Mouse (Mus musculus) limb, embryonic 14.5 days (tissue): ENCODE data around the gene Pik3c2b. TPM values are rescaled to one million over a fixed set of nuclear protein-coding genes. Genes with fewer than 3 reads are reported as not detected.
A peak's percentile ranks its signal among the peaks of the same experiment; 100 is the strongest.

Experiments
- ATAC-seq: fragments of 200-750 bp; cut with Nextera tagmentation; 2 replicates; pipeline ENCODE4 v1.8.0; 2017; ENCODE audit warnings: low read depth, moderate number of reproducible peaks, moderate TSS enrichment; ENCODE audit not compliant: low FRiP score
- DNase-seq: peaks from one replicate; pipeline ENCODE4 v3.0.0-alpha.2; 2015; ENCODE audit warnings: low spot score
- H3K27ac ChIP-seq: fragments of 300-500 bp; sonication (generic); replicated peaks from 2 replicates; pipeline ENCODE4 v1.5.1; 2014; ENCODE audit warnings: low read depth, mild to moderate bottlenecking, low read length, moderate library complexity, mixed read lengths
- H3K27me3 ChIP-seq: fragments of 300-500 bp; sonication (generic); 2 replicates; pipeline ENCODE4 v1.6.1; 2014; ENCODE audit warnings: low read length, mixed read lengths; ENCODE audit not compliant: control insufficient read depth, insufficient read depth
- H3K36me3 ChIP-seq: fragments of 300-500 bp; sonication (generic); 2 replicates; pipeline ENCODE4 v1.6.1; 2014; ENCODE audit warnings: mild to moderate bottlenecking, low read length, moderate library complexity, mixed read lengths; ENCODE audit not compliant: control insufficient read depth, insufficient read depth
- H3K4me1 ChIP-seq: fragments of 300-500 bp; sonication (generic); 2 replicates; pipeline ENCODE4 v1.6.1; 2014; ENCODE audit warnings: antibody characterized with exemption, low read length, mixed read lengths; ENCODE audit not compliant: control insufficient read depth, insufficient read depth
- H3K4me2 ChIP-seq: fragments of 300-500 bp; sonication (generic); replicated peaks from 2 replicates; pipeline ENCODE4 v1.6.1; 2014; ENCODE audit warnings: low read depth, mild to moderate bottlenecking, low read length, moderate library complexity; ENCODE audit not compliant: severe bottlenecking
- H3K4me3 ChIP-seq: fragments of 300-500 bp; sonication (generic); replicated peaks from 2 replicates; pipeline ENCODE4 v1.5.1; 2014; ENCODE audit warnings: low read length
- H3K9ac ChIP-seq: fragments of 300-500 bp; sonication (generic); 2 replicates; pipeline ENCODE4 v1.6.1; 2014; ENCODE audit warnings: mild to moderate bottlenecking, low read depth, low read length, moderate library complexity; ENCODE audit not compliant: severe bottlenecking
- H3K9me3 ChIP-seq: fragments of 300-500 bp; sonication (generic); 2 replicates; pipeline ENCODE4 v1.6.1; 2016; ENCODE audit warnings: low read length; ENCODE audit not compliant: control insufficient read depth
- POLR2A ChIP-seq: fragments of 200-500 bp; IDR thresholded peaks from 2 replicates; pipeline ENCODE4 v1.8.0; 2012; ENCODE audit warnings: inconsistent platforms, mild to moderate bottlenecking, moderate library complexity, borderline replicate concordance; ENCODE audit not compliant: insufficient read depth, insufficient read length; ENCODE audit errors: extremely low read depth
- WGBS: fragments of 180-500 bp; shearing (Covaris S2); extraction: QIAGEN DNeasy Blood & Tissue Kit; methylation state at CpG from one replicate; pipeline ENCODE4 v1.1.7; 2014; 5-methylcytosine and 5-hydroxymethylcytosine counted together
- polyA plus RNA-seq, 2 experiments: library from polyadenylated mRNA; depleted of rRNA in 1 of 2; stranded (reverse) in 1 of 2; unstranded in 1 of 2; fragments of >200 nt; fragmentation: Nextera tagmentation in 1 of 2; extraction: Ambion mirVana in 1 of 2; gene quantifications; 2 replicates each; pipeline versions ENCODE4 v1.2.1 to v1.2.3; 2012 to 2014

Gene Pik3c2b
- polyA plus RNA-seq, 2 experiments: 8.1 to 10.7 TPM

GRCm38 (mm10) chr1:133134881-133135280 lies 89.4 kb downstream of the Pik3c2b start:
- no peak for TF ChIP-seq POLR2A
- 45% methylated on average over 4 of the region's 4 CpGs for WGBS
- ATAC-seq: no peak

GRCm38 (mm10) chr1:133135808-133136207 lies 90.3 kb downstream of the Pik3c2b start:
- H3K4me3 ChIP-seq: peak overlapping the region; percentile 79
- no peaks in the 10 kb centered on the region for H3K9me3 ChIP-seq
- no peak for TF ChIP-seq POLR2A
- WGBS: 35% methylated on average over 5 of the region's 5 CpGs
- H3K4me1 ChIP-seq: peaks cover 29% of the 10 kb centered on the region
- H3K27ac ChIP-seq: no peak overlapping the region
- ATAC-seq: no peak
- H3K4me2 ChIP-seq: peak overlapping the region; percentile 99
- DNase-seq: no peak
- H3K27me3 ChIP-seq: no peaks in the 10 kb centered on the region
- no peak overlapping the region for H3K9ac ChIP-seq
- peaks cover 59% of the 10 kb centered on the region for H3K36me3 ChIP-seq

More at GRCm38 (mm10) chr1:133134881-133135280, 89.4 kb downstream of the Pik3c2b start:
- Histone ChIP-seq H3K4me1 (peaks cover 34% of the 10 kb centered on the region), H3K4me2 (peak overlapping the region; percentile 99), H3K9ac (peak overlapping the region; percentile 42), H3K27me3 (no peaks in the 10 kb centered on the region), H3K36me3 (peaks cover 50% of the 10 kb centered on the region), H3K27ac (no peak overlapping the region), H3K4me3 (peak overlapping the region; percentile 79), H3K9me3 (no peaks in the 10 kb centered on the region)
- DNase-seq: no peak

- no peak for TF ChIP-seq POLR2A
- H3K4me1 ChIP-seq: peaks cover 23% of the 10 kb centered on the region
- H3K36me3 ChIP-seq: peaks cover 63% of the 10 kb centered on the region
Observed at GRCm38 (mm10) chr1:133138401-133138800, 92.9 kb downstream of the Pik3c2b start.

GRCm38 (mm10) chr1:133146014-133147009 lies 100.8 kb downstream of the Pik3c2b start:
- 62% methylated on average over 22 of the region's 22 CpGs for WGBS
- H3K9me3 ChIP-seq: 0 out of 2 replicates have a peak, but pooled peaks cover 3% of the 10 kb centered on the region
- H3K9ac ChIP-seq: no peak overlapping the region
- no peaks in the 10 kb centered on the region for H3K4me1 ChIP-seq
- no peak overlapping the region for H3K27ac ChIP-seq
- no peak for TF ChIP-seq POLR2A
- no peaks in the 10 kb centered on the region for H3K27me3 ChIP-seq
- no peak overlapping the region for H3K4me3 ChIP-seq
- no peak overlapping the region for H3K4me2 ChIP-seq
- ATAC-seq (peak; percentile 45; the same call in 1 of the 2 replicates), DNase-seq (peak; percentile 71)
- 0 out of 2 replicates have a peak, but pooled peaks cover 4% of the 10 kb centered on the region for H3K36me3 ChIP-seq

More at GRCm38 (mm10) chr1:133138401-133138800, 92.9 kb downstream of the Pik3c2b start:
- H3K9ac ChIP-seq: no peak overlapping the region
- no peaks in the 10 kb centered on the region for H3K27me3 ChIP-seq
- H3K4me2 ChIP-seq: no peak overlapping the region
- no peak for DNase-seq
- ATAC-seq: no peak
- 96% methylated on average over 1 of the region's 1 CpGs for WGBS
- H3K9me3 ChIP-seq: no peaks in the 10 kb centered on the region
- no peak overlapping the region for H3K27ac ChIP-seq
- H3K4me3 ChIP-seq: no peak overlapping the region

DNA sequence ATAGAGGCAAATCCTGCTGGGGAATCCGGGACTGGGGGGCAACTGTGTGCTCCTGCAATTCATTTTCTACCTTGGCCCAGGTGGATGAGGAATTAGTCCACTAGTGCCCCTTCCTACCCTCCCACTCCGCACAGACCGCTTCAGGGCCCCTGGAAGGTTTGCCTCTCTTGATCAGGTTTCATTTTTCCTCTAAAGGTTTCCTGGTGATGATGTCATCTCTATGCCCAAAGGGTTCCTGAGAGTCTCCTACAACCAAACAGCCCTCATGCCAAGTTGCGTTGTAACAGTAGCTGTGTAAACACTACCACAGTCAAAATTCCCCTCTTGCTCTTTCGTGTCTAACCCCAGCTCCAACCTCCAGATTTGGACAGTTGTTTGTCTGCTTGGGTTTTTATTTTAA lies 101.9 kb downstream of the Pik3c2b start:
- Histone ChIP-seq H3K36me3 (no peaks in the 10 kb centered on the region), H3K4me2 (no peak overlapping the region), H3K27me3 (no peaks in the 10 kb centered on the region), H3K9ac (no peak overlapping the region), H3K27ac (no peak overlapping the region), H3K9me3 (0 out of 2 replicates have a peak, but pooled peaks cover 3% of the 10 kb centered on the region), H3K4me1 (no peaks in the 10 kb centered on the region), H3K4me3 (no peak overlapping the region)
- 60% methylated on average over 5 of the region's 5 CpGs for WGBS
- no peak for DNase-seq
- no peak for TF ChIP-seq POLR2A
- no peak for ATAC-seq
